Mouse (Mus musculus): ENCODE data around the gene Ralgps2. TPM values are rescaled to one million over a fixed set of nuclear protein-coding genes. Genes with fewer than 3 reads are reported as not detected.

Gene Ralgps2
- polyA plus RNA-seq, 1 experiment: 7.8 TPM

GRCm38 (mm10) chr1:156801276-156801675, 138.2 kb downstream of the Ralgps2 start:
- TF ChIP-seq POLR2AphosphoS2 (IDR thresholded peaks at IDR 0.05; ENCODE audit: insufficient read length, low read depth): no peak
- TF ChIP-seq POLR2A (IDR thresholded peaks at IDR 0.05; ENCODE audit: insufficient read length, low read depth): no peak
- no peak for TF ChIP-seq MYOD1 (IDR thresholded peaks at IDR 0.05; ENCODE audit: control insufficient read depth in 1 of 3, insufficient read length in 2 of 3, low read depth in 2 of 3)
- TF ChIP-seq TCF3 (IDR thresholded peaks at IDR 0.05; ENCODE audit: insufficient read length, low read depth): no peak
- no peak for TF ChIP-seq TCF12 (IDR thresholded peaks at IDR 0.05; ENCODE audit: insufficient read depth, poor library complexity, severe bottlenecking)
- no peak for TF ChIP-seq USF1 (IDR thresholded peaks at IDR 0.05; ENCODE audit: low read depth)
- no peak for TF ChIP-seq SRF (IDR thresholded peaks at IDR 0.05; ENCODE audit: control insufficient read depth, insufficient read length, low read depth)
- TF ChIP-seq E2F4 (IDR thresholded peaks at IDR 0.05; ENCODE audit: insufficient read depth): no peak
- no peak for TF ChIP-seq CEBPB (IDR thresholded peaks at IDR 0.05; ENCODE audit: insufficient read depth, poor library complexity, severe bottlenecking)
- no peak for TF ChIP-seq MAX (IDR thresholded peaks at IDR 0.05; ENCODE audit: low read depth)
- TF ChIP-seq MYOG (IDR thresholded peaks at IDR 0.05; ENCODE audit: control insufficient read depth in 1 of 3, insufficient read depth in 1 of 3, insufficient read length in 2 of 3, low read depth in 2 of 3): no peak
- no peak for TF ChIP-seq REST (IDR thresholded peaks at IDR 0.05; ENCODE audit: insufficient read depth, insufficient read length)
- Histone ChIP-seq H3ac (ENCODE audit: control insufficient read depth, insufficient read length) (no peak overlapping the region), H3K36me3 (ENCODE audit: control insufficient read depth, insufficient read depth) (no peaks in the 10 kb centered on the region), H3K27me3 (ENCODE audit: control insufficient read depth, insufficient read depth, insufficient read length) (no peaks in the 10 kb centered on the region), H3K79me2 (ENCODE audit: control insufficient read depth, insufficient read depth) (no peaks in the 10 kb centered on the region), H3K4me3 (no peak overlapping the region), H3K4me2 (ENCODE audit: low read depth) (no peak overlapping the region)

GRCm38 (mm10) chr1:156796251-156796650, 143.2 kb downstream of the Ralgps2 start:
- Histone ChIP-seq H3K36me3 (ENCODE audit: control insufficient read depth, insufficient read depth) (no peaks in the 10 kb centered on the region), H3K4me2 (ENCODE audit: low read depth) (no peak overlapping the region), H3K27me3 (ENCODE audit: control insufficient read depth, insufficient read depth, insufficient read length) (no peaks in the 10 kb centered on the region), H3K4me3 (no peak overlapping the region), H3K79me2 (ENCODE audit: control insufficient read depth, insufficient read depth) (no peaks in the 10 kb centered on the region), H3ac (ENCODE audit: control insufficient read depth, insufficient read length) (no peak overlapping the region)
- no peak for TF ChIP-seq MYOD1 (IDR thresholded peaks at IDR 0.05; ENCODE audit: control insufficient read depth in 1 of 3, insufficient read length in 2 of 3, low read depth in 2 of 3)
- no peak for TF ChIP-seq TCF12 (IDR thresholded peaks at IDR 0.05; ENCODE audit: insufficient read depth, poor library complexity, severe bottlenecking)
- no peak for TF ChIP-seq TCF3 (IDR thresholded peaks at IDR 0.05; ENCODE audit: insufficient read length, low read depth)
- no peak for TF ChIP-seq SRF (IDR thresholded peaks at IDR 0.05; ENCODE audit: control insufficient read depth, insufficient read length, low read depth)
- no peak for TF ChIP-seq MYOG (IDR thresholded peaks at IDR 0.05; ENCODE audit: control insufficient read depth in 1 of 3, insufficient read depth in 1 of 3, insufficient read length in 2 of 3, low read depth in 2 of 3)
- no peak for TF ChIP-seq POLR2AphosphoS2 (IDR thresholded peaks at IDR 0.05; ENCODE audit: insufficient read length, low read depth)
- no peak for TF ChIP-seq POLR2A (IDR thresholded peaks at IDR 0.05; ENCODE audit: insufficient read length, low read depth)
- no peak for TF ChIP-seq CEBPB (IDR thresholded peaks at IDR 0.05; ENCODE audit: insufficient read depth, poor library complexity, severe bottlenecking)
- TF ChIP-seq MAX (IDR thresholded peaks at IDR 0.05; ENCODE audit: low read depth): no peak
- TF ChIP-seq E2F4 (IDR thresholded peaks at IDR 0.05; ENCODE audit: insufficient read depth): no peak
- no peak for TF ChIP-seq REST (IDR thresholded peaks at IDR 0.05; ENCODE audit: insufficient read depth, insufficient read length)
- no peak for TF ChIP-seq USF1 (IDR thresholded peaks at IDR 0.05; ENCODE audit: low read depth)

- Histone ChIP-seq H3K4me3 (no peak overlapping the region), H3K4me2 (ENCODE audit: low read depth) (no peak overlapping the region), H3K79me2 (ENCODE audit: control insufficient read depth, insufficient read depth) (no peaks in the 10 kb centered on the region), H3K27me3 (ENCODE audit: control insufficient read depth, insufficient read depth, insufficient read length) (no peaks in the 10 kb centered on the region), H3ac (ENCODE audit: control insufficient read depth, insufficient read length) (no peak overlapping the region), H3K36me3 (ENCODE audit: control insufficient read depth, insufficient read depth) (no peaks in the 10 kb centered on the region)
- TF ChIP-seq TCF3 (IDR thresholded peaks at IDR 0.05; ENCODE audit: insufficient read length, low read depth) (no peak), USF1 (IDR thresholded peaks at IDR 0.05; ENCODE audit: low read depth) (no peak), CEBPB (IDR thresholded peaks at IDR 0.05; ENCODE audit: insufficient read depth, poor library complexity, severe bottlenecking) (no peak), MYOD1 (IDR thresholded peaks at IDR 0.05; ENCODE audit: control insufficient read depth in 1 of 3, insufficient read length in 2 of 3, low read depth in 2 of 3) (no peak), MAX (IDR thresholded peaks at IDR 0.05; ENCODE audit: low read depth) (no peak), MYOG (IDR thresholded peaks at IDR 0.05; ENCODE audit: control insufficient read depth in 1 of 3, insufficient read depth in 1 of 3, insufficient read length in 2 of 3, low read depth in 2 of 3) (no peak), REST (IDR thresholded peaks at IDR 0.05; ENCODE audit: insufficient read depth, insufficient read length) (no peak), TCF12 (IDR thresholded peaks at IDR 0.05; ENCODE audit: insufficient read depth, poor library complexity, severe bottlenecking) (no peak), POLR2A (IDR thresholded peaks at IDR 0.05; ENCODE audit: insufficient read length, low read depth) (no peak), SRF (IDR thresholded peaks at IDR 0.05; ENCODE audit: control insufficient read depth, insufficient read length, low read depth) (no peak), POLR2AphosphoS2 (IDR thresholded peaks at IDR 0.05; ENCODE audit: insufficient read length, low read depth) (no peak), E2F4 (IDR thresholded peaks at IDR 0.05; ENCODE audit: insufficient read depth) (no peak)
Measured at GRCm38 (mm10) chr1:156789844-156790490, 149.5 kb downstream of the Ralgps2 start.

- H3K27me3 ChIP-seq (ENCODE audit: control insufficient read depth, insufficient read depth, insufficient read length): no peaks in the 10 kb centered on the region
Measured at GRCm38 (mm10) chr1:156787164-156787863, 152.1 kb downstream of the Ralgps2 start.

More at GRCm38 (mm10) chr1:156787164-156787863, 152.1 kb downstream of the Ralgps2 start:
- TF ChIP-seq E2F4 (IDR thresholded peaks at IDR 0.05; ENCODE audit: insufficient read depth) (no peak), TCF12 (IDR thresholded peaks at IDR 0.05; ENCODE audit: insufficient read depth, poor library complexity, severe bottlenecking) (no peak), CEBPB (IDR thresholded peaks at IDR 0.05; ENCODE audit: insufficient read depth, poor library complexity, severe bottlenecking) (no peak), MYOD1 (IDR thresholded peaks at IDR 0.05; ENCODE audit: control insufficient read depth in 1 of 3, insufficient read length in 2 of 3, low read depth in 2 of 3) (no peak), REST (IDR thresholded peaks at IDR 0.05; ENCODE audit: insufficient read depth, insufficient read length) (no peak), MYOG (IDR thresholded peaks at IDR 0.05; ENCODE audit: control insufficient read depth in 1 of 3, insufficient read depth in 1 of 3, insufficient read length in 2 of 3, low read depth in 2 of 3) (no peak)
- H3K79me2 ChIP-seq (ENCODE audit: control insufficient read depth, insufficient read depth): no peaks in the 10 kb centered on the region
- H3K4me2 ChIP-seq (ENCODE audit: low read depth): no peak overlapping the region
- no peak overlapping the region for H3K4me3 ChIP-seq
- H3K36me3 ChIP-seq (ENCODE audit: control insufficient read depth, insufficient read depth): no peaks in the 10 kb centered on the region
- H3ac ChIP-seq (ENCODE audit: control insufficient read depth, insufficient read length): no peak overlapping the region
